Mouse (Mus musculus) G1E (cell line): ENCODE data around the gene Dnm2. TPM values are rescaled to one million over a fixed set of nuclear protein-coding genes. Genes with fewer than 3 reads are reported as not detected.

Source experiments
- ATAC-seq: 2 replicates; pipeline ENCODE4 v1.8.0; 2016; ENCODE audit warnings: mild to moderate bottlenecking; ENCODE audit not compliant: insufficient number of reproducible peaks, poor library complexity, low FRiP score, severe bottlenecking; ENCODE audit errors: extremely low read depth
- DNase-seq: peaks from one replicate; pipeline ENCODE4 v3.0.0; 2012; ENCODE audit warnings: low spot score
- H3K27me3 ChIP-seq: 2 replicates; pipeline ENCODE4 v1.6.1; 2012; ENCODE audit warnings: mild to moderate bottlenecking, low read length, inconsistent platforms; ENCODE audit not compliant: insufficient read depth
- H3K36me3 ChIP-seq: replicated peaks from 2 replicates; pipeline ENCODE3; 2012; ENCODE audit warnings: mild to moderate bottlenecking, inconsistent platforms
- H3K4me1 ChIP-seq: 2 replicates; pipeline ENCODE4 v1.6.1; 2012; ENCODE audit warnings: low read depth, low read length, inconsistent platforms, mixed read lengths; ENCODE audit not compliant: insufficient read depth
- H3K4me3 ChIP-seq: 2 replicates; pipeline ENCODE4 v1.5.1; 2012; ENCODE audit warnings: low read depth, mild to moderate bottlenecking, inconsistent platforms, low read length, moderate library complexity, mixed read lengths
- H3K9me3 ChIP-seq: replicated peaks from 2 replicates; pipeline ENCODE4 v1.6.1; 2012; ENCODE audit warnings: inconsistent platforms
- CTCF ChIP-seq: IDR thresholded peaks from 2 replicates; pipeline ENCODE4 v1.5.1; 2012; ENCODE audit warnings: low read depth, low read length, inconsistent platforms, mixed read lengths
- GATA1 ChIP-seq: IDR thresholded peaks from 2 replicates; pipeline ENCODE4 v1.6.1; 2012; ENCODE audit warnings: borderline replicate concordance, low read length, inconsistent platforms, mixed read lengths
- GATA2 ChIP-seq: IDR thresholded peaks from 2 replicates; pipeline ENCODE4 v1.6.1; 2012; ENCODE audit warnings: low read depth, low read length, inconsistent platforms, borderline replicate concordance
- POLR2AphosphoS5 ChIP-seq: IDR thresholded peaks from 2 replicates; pipeline ENCODE4 v1.6.1; 2012; ENCODE audit warnings: low read depth, low read length, inconsistent platforms; ENCODE audit not compliant: insufficient replicate concordance
- TAL1 ChIP-seq: conservative IDR thresholded peaks from 2 replicates; pipeline ENCODE4 v1.6.1; 2012; ENCODE audit warnings: low read depth, low read length, inconsistent platforms, mixed read lengths
- polyA plus RNA-seq: library from polyadenylated mRNA; stranded (reverse); fragments of >175 nt; gene quantifications from 2 replicates; pipeline ENCODE4 v1.2.3, GENCODE M21; 2012
- total RNA-seq, 2 experiments: library from RNA; stranded (forward) in 1 of 2; stranded (reverse) in 1 of 2; fragments of 200-1000 nt in 1 of 2; fragments of >200 nt in 1 of 2; fragmentation: Nextera tagmentation in 1 of 2; gene quantifications; 2 replicates each; pipeline ENCODE4 v1.2.3; 2014 to 2017

The Dnm2 gene
- total and polyA plus RNA-seq, 3 experiments, result 72.7 to 427 (median 214) TPM

- Histone ChIP-seq H3K4me1 (peaks cover 26% of the 10 kb centered on the region), H3K27me3 (no peaks in the 10 kb centered on the region), H3K9me3 (no peaks in the 10 kb centered on the region), H3K4me3 (no peak overlapping the region), H3K36me3 (peaks cover 93% of the 10 kb centered on the region)
- DNase-seq (no peak), ATAC-seq (no peak)
- TF ChIP-seq TAL1 (no peak), POLR2AphosphoS5 (no peak), GATA2 (no peak), GATA1 (no peak)
Observed at GRCm38 (mm10) chr9:21444574-21444973, 19.9 kb downstream of the Dnm2 start.

GRCm38 (mm10) chr9:21445081-21445744 lies 20.5 kb downstream of the Dnm2 start:
- peaks cover 94% of the 10 kb centered on the region for H3K36me3 ChIP-seq

GRCm38 (mm10) chr9:21447778-21448177 lies 23.1 kb downstream of the Dnm2 start:
- H3K4me1 ChIP-seq, result peaks cover 40% of the 10 kb centered on the region
- H3K27me3 ChIP-seq, result no peaks in the 10 kb centered on the region
- TF ChIP-seq TAL1 (no peak), GATA1 (no peak), GATA2 (no peak), CTCF (no peak), POLR2AphosphoS5 (no peak)
- no peak overlapping the region for H3K4me3 ChIP-seq
- DNase-seq (no peak), ATAC-seq (no peak)
- H3K36me3 ChIP-seq, result peaks cover 91% of the 10 kb centered on the region
- no peaks in the 10 kb centered on the region for H3K9me3 ChIP-seq

More at GRCm38 (mm10) chr9:21445081-21445744, 20.5 kb downstream of the Dnm2 start:
- Histone ChIP-seq H3K4me3 (no peak overlapping the region), H3K27me3 (no peaks in the 10 kb centered on the region), H3K9me3 (no peaks in the 10 kb centered on the region), H3K4me1 (peaks cover 27% of the 10 kb centered on the region)
- TF ChIP-seq CTCF (no peak), GATA1 (no peak), TAL1 (no peak), GATA2 (no peak), POLR2AphosphoS5 (no peak)
- ATAC-seq, result no peak
- no peak for DNase-seq

GRCm38 (mm10) chr9:21449710-21450109 lies 25.0 kb downstream of the Dnm2 start:
- H3K4me3 ChIP-seq, result no peak overlapping the region
- H3K9me3 ChIP-seq, result no peaks in the 10 kb centered on the region
- H3K27me3 ChIP-seq, result no peaks in the 10 kb centered on the region
- DNase-seq (no peak), ATAC-seq (no peak)
- peaks cover 41% of the 10 kb centered on the region for H3K4me1 ChIP-seq
- no peak for TF ChIP-seq GATA2
- no peak for TF ChIP-seq TAL1
- no peak for TF ChIP-seq POLR2AphosphoS5
- TF ChIP-seq CTCF, result no peak
- no peak for TF ChIP-seq GATA1
- H3K36me3 ChIP-seq, result peaks cover 87% of the 10 kb centered on the region

GRCm38 (mm10) chr9:21450270-21450669 lies 25.6 kb downstream of the Dnm2 start:
- ATAC-seq (no peak), DNase-seq (no peak)
- H3K9me3 ChIP-seq, result no peaks in the 10 kb centered on the region
- H3K4me1 ChIP-seq, result peaks cover 46% of the 10 kb centered on the region
- no peak for TF ChIP-seq GATA2
- no peak for TF ChIP-seq CTCF
- no peak for TF ChIP-seq POLR2AphosphoS5
- TF ChIP-seq GATA1, result no peak
- no peak for TF ChIP-seq TAL1
- H3K4me3 ChIP-seq, result no peak overlapping the region
- H3K27me3 ChIP-seq, result no peaks in the 10 kb centered on the region
- H3K36me3 ChIP-seq, result peaks cover 87% of the 10 kb centered on the region

GRCm38 (mm10) chr9:21451391-21451790 lies 26.7 kb downstream of the Dnm2 start:
- DNase-seq (no peak), ATAC-seq (no peak)
- Histone ChIP-seq H3K4me3 (peak overlapping the region; percentile 28; the same call in 1 of the 2 replicates), H3K36me3 (peaks cover 84% of the 10 kb centered on the region), H3K4me1 (peaks cover 52% of the 10 kb centered on the region), H3K9me3 (no peaks in the 10 kb centered on the region), H3K27me3 (no peaks in the 10 kb centered on the region)
- TF ChIP-seq GATA1 (no peak), POLR2AphosphoS5 (no peak), CTCF (no peak)
